Mouse (Mus musculus): ENCODE results near the gene Dpp6. TPM values are rescaled to one million over a fixed set of nuclear protein-coding genes. Genes with fewer than 3 reads are reported as not detected.

Gene Dpp6
- total and polyA plus RNA-seq, 3 experiments = 0.04 to 0.11 TPM; not detected in 1

- TF ChIP-seq EP300 (IDR thresholded peaks at IDR 0.05; ENCODE audit: insufficient read depth, low read depth, low read length) = no peak
- TF ChIP-seq CTCF (IDR thresholded peaks at IDR 0.05) = no peak
- no peak for TF ChIP-seq POLR2A (IDR thresholded peaks at IDR 0.05; ENCODE audit: insufficient read depth, low read depth, low read length)
- WGBS = 59% methylated on average over 1 of the region's 1 CpGs
- intact Hi-C loops (cut with DNase I) = no loop called here
- H3K4me1 ChIP-seq (ENCODE audit: control insufficient read depth, insufficient read depth, low read length) = no peaks in the 10 kb centered on the region
- no peak overlapping the region for H3K27ac ChIP-seq
- no peak for DNase-seq
- no peaks in the 10 kb centered on the region for H3K36me3 ChIP-seq (ENCODE audit: control insufficient read depth, insufficient read depth, low read length)
- H3K27me3 ChIP-seq (ENCODE audit: control insufficient read depth, insufficient read depth, low read length) = no peaks in the 10 kb centered on the region
- no peak overlapping the region for H3K9ac ChIP-seq (ENCODE audit: low read depth, low read length)
- H3K79me2 ChIP-seq (replicated peaks; ENCODE audit: control insufficient read depth, insufficient read depth, low read length) = no peaks in the 10 kb centered on the region
- no peak overlapping the region for H3K4me3 ChIP-seq
Measured at GRCm38 (mm10) chr5:27426200-27426599, 609.2 kb downstream of the Dpp6 start.

DNA sequence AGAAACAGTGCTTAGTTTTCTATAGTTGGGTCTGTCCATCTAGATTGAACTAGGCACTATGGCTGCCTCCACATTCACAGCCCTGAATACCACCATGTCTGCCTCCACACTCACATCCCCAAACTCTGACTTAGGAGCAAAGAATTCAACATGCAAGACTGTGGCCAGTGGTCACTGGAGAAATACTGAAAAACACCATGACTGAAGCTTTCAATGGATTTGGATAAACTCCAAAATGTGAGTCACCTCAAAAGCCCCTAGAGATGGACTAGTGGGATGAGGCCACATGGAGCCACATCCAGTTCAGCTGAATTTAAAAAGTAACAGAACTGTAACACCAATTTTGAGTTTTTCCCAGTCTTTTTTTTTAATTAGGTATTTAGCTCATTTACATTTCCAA lies 616.6 kb downstream of the Dpp6 start:
- TF ChIP-seq CTCF (IDR thresholded peaks at IDR 0.05) (no peak), EP300 (IDR thresholded peaks at IDR 0.05; ENCODE audit: insufficient read depth, low read depth, low read length) (no peak), POLR2A (IDR thresholded peaks at IDR 0.05; ENCODE audit: insufficient read depth, low read depth, low read length) (no peak)
- H3K4me3 ChIP-seq = no peak overlapping the region

GRCm38 (mm10) chr5:27453201-27453845 lies 636.3 kb downstream of the Dpp6 start:
- no peak overlapping the region for H3K9ac ChIP-seq (ENCODE audit: low read depth, low read length)
- H3K27me3 ChIP-seq (ENCODE audit: control insufficient read depth, insufficient read depth, low read length) = no peaks in the 10 kb centered on the region
- no peaks in the 10 kb centered on the region for H3K4me1 ChIP-seq (ENCODE audit: control insufficient read depth, insufficient read depth, low read length)
- 29% methylated on average over 3 of the region's 3 CpGs for WGBS
- H3K79me2 ChIP-seq (replicated peaks; ENCODE audit: control insufficient read depth, insufficient read depth, low read length) = no peaks in the 10 kb centered on the region
- H3K4me3 ChIP-seq = no peak overlapping the region
- no peak overlapping the region for H3K27ac ChIP-seq
- no peak for TF ChIP-seq POLR2A (IDR thresholded peaks at IDR 0.05; ENCODE audit: insufficient read depth, low read depth, low read length)
- TF ChIP-seq EP300 (IDR thresholded peaks at IDR 0.05; ENCODE audit: insufficient read depth, low read depth, low read length) = no peak
- TF ChIP-seq CTCF (IDR thresholded peaks at IDR 0.05) = no peak
- no peaks in the 10 kb centered on the region for H3K36me3 ChIP-seq (ENCODE audit: control insufficient read depth, insufficient read depth, low read length)
- intact Hi-C loops (cut with DNase I) = no loop called here
- DNase-seq = no peak

More for the DNA sequence above, 616.6 kb downstream of the Dpp6 start:
- DNase-seq = no peak
- Histone ChIP-seq H3K36me3 (ENCODE audit: control insufficient read depth, insufficient read depth, low read length) (no peaks in the 10 kb centered on the region), H3K4me1 (ENCODE audit: control insufficient read depth, insufficient read depth, low read length) (no peaks in the 10 kb centered on the region), H3K27me3 (ENCODE audit: control insufficient read depth, insufficient read depth, low read length) (no peaks in the 10 kb centered on the region), H3K79me2 (replicated peaks; ENCODE audit: control insufficient read depth, insufficient read depth, low read length) (no peaks in the 10 kb centered on the region), H3K27ac (no peak overlapping the region), H3K9ac (ENCODE audit: low read depth, low read length) (no peak overlapping the region)
- intact Hi-C loops (cut with DNase I) = no loop called here

GRCm38 (mm10) chr5:27454386-27454785 lies 637.4 kb downstream of the Dpp6 start:
- Histone ChIP-seq H3K27ac (no peak overlapping the region), H3K27me3 (ENCODE audit: control insufficient read depth, insufficient read depth, low read length) (no peaks in the 10 kb centered on the region), H3K9ac (ENCODE audit: low read depth, low read length) (no peak overlapping the region), H3K4me3 (no peak overlapping the region), H3K4me1 (ENCODE audit: control insufficient read depth, insufficient read depth, low read length) (no peaks in the 10 kb centered on the region), H3K36me3 (ENCODE audit: control insufficient read depth, insufficient read depth, low read length) (no peaks in the 10 kb centered on the region), H3K79me2 (replicated peaks; ENCODE audit: control insufficient read depth, insufficient read depth, low read length) (no peaks in the 10 kb centered on the region)
- TF ChIP-seq CTCF (IDR thresholded peaks at IDR 0.05) (no peak), POLR2A (IDR thresholded peaks at IDR 0.05; ENCODE audit: insufficient read depth, low read depth, low read length) (no peak), EP300 (IDR thresholded peaks at IDR 0.05; ENCODE audit: insufficient read depth, low read depth, low read length) (no peak)
- intact Hi-C loops (cut with DNase I) = no loop called here
- 80% methylated on average over 3 of the region's 3 CpGs for WGBS
- no peak for DNase-seq

GRCm38 (mm10) chr5:27456981-27457380 lies 640.0 kb downstream of the Dpp6 start:
- Histone ChIP-seq H3K9ac (ENCODE audit: low read depth, low read length) (no peak overlapping the region), H3K27ac (no peak overlapping the region), H3K27me3 (ENCODE audit: control insufficient read depth, insufficient read depth, low read length) (no peaks in the 10 kb centered on the region), H3K36me3 (ENCODE audit: control insufficient read depth, insufficient read depth, low read length) (no peaks in the 10 kb centered on the region), H3K4me1 (ENCODE audit: control insufficient read depth, insufficient read depth, low read length) (no peaks in the 10 kb centered on the region), H3K79me2 (replicated peaks; ENCODE audit: control insufficient read depth, insufficient read depth, low read length) (no peaks in the 10 kb centered on the region), H3K4me3 (no peak overlapping the region)
- intact Hi-C loops (cut with DNase I) = no loop called here
- 74% methylated on average over 1 of the region's 1 CpGs for WGBS
- TF ChIP-seq CTCF (IDR thresholded peaks at IDR 0.05) (no peak), POLR2A (IDR thresholded peaks at IDR 0.05; ENCODE audit: insufficient read depth, low read depth, low read length) (no peak), EP300 (IDR thresholded peaks at IDR 0.05; ENCODE audit: insufficient read depth, low read depth, low read length) (no peak)
- DNase-seq = no peak

DNA sequence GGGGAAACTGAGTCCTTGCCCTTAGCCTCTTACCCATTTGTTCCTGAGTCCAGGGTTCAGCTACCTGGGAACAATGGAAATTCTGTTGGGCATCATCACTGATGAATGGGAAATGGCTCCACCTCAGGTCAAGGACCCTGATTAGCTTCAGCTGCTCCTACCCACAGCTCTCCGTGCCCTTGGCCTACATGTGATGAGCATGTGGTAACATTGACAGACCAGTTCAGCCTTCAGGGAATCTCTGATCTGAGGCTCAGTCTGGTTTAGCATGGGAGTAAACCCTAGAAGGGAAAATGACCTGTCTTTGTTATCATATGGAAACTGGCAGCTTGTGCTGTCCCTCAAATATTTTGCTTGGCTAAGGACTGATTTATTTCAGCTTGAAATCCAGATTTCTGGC lies 640.7 kb downstream of the Dpp6 start:
- H3K36me3 ChIP-seq (ENCODE audit: control insufficient read depth, insufficient read depth, low read length) = no peaks in the 10 kb centered on the region
- no peak overlapping the region for H3K4me3 ChIP-seq
- H3K27me3 ChIP-seq (ENCODE audit: control insufficient read depth, insufficient read depth, low read length) = no peaks in the 10 kb centered on the region
- 43% methylated on average over 1 of the region's 1 CpGs for WGBS
- intact Hi-C loops (cut with DNase I) = no loop called here
- no peaks in the 10 kb centered on the region for H3K4me1 ChIP-seq (ENCODE audit: control insufficient read depth, insufficient read depth, low read length)
- no peak overlapping the region for H3K9ac ChIP-seq (ENCODE audit: low read depth, low read length)
- H3K79me2 ChIP-seq (replicated peaks; ENCODE audit: control insufficient read depth, insufficient read depth, low read length) = no peaks in the 10 kb centered on the region
- no peak for TF ChIP-seq CTCF (IDR thresholded peaks at IDR 0.05)
- TF ChIP-seq EP300 (IDR thresholded peaks at IDR 0.05; ENCODE audit: insufficient read depth, low read depth, low read length) = no peak
- no peak overlapping the region for H3K27ac ChIP-seq
- DNase-seq = no peak
